Mouse (Mus musculus): Measurements from ENCODE around the gene Pafah1b1. TPM values are rescaled to one million over a fixed set of nuclear protein-coding genes. Genes with fewer than 3 reads are reported as not detected.
A peak's percentile ranks its signal among the peaks of the same experiment; 100 is the strongest.

Pafah1b1 gene
- polyA plus RNA-seq, 1 experiment from 2014 or later, result 61.8 TPM

- H3K4me3 ChIP-seq (ENCODE audit: low read depth, low read length), result peak overlapping the region; percentile 87
- peak overlapping the region; percentile 80 for H3K27ac ChIP-seq (ENCODE audit: low read depth)
- DNase-seq (ENCODE audit: low spot score), result peak; percentile 69
- peak overlapping the region; percentile 58 for H3K4me2 ChIP-seq (ENCODE audit: low read length)
- H3K9me3 ChIP-seq (ENCODE audit: control insufficient read depth, low read length), result no peaks in the 10 kb centered on the region
- H3K4me1 ChIP-seq (replicated peaks; ENCODE audit: control insufficient read depth, insufficient read depth, low read length), result peaks cover 22% of the 10 kb centered on the region
- peak overlapping the region; percentile 89 for H3K9ac ChIP-seq (ENCODE audit: low read length)
- peak; percentile 52 for ATAC-seq (replicated peaks; ENCODE audit: low FRiP score, low TSS enrichment, low read depth)
- 0 out of 2 replicates have a peak, but pooled peaks cover 4% of the 10 kb centered on the region for H3K36me3 ChIP-seq (ENCODE audit: control insufficient read depth, insufficient read depth, low read length)
- H3K27me3 ChIP-seq (replicated peaks; ENCODE audit: control insufficient read depth, insufficient read depth, low read length), result no peaks in the 10 kb centered on the region
- 2% methylated on average over 51 of the region's 53 CpGs for WGBS
Observed at GRCm38 (mm10) chr11:74649647-74650551, 74.6 kb downstream of the Pafah1b1 start.

GRCm38 (mm10) chr11:74649095-74649646 lies 75.3 kb downstream of the Pafah1b1 start, which contains the start of gene Cluh:
TSS of gene Cluh (plus strand) at chr11:74649495.
- WGBS, result under 1% methylated on average over 58 of the region's 58 CpGs
- H3K36me3 ChIP-seq (ENCODE audit: control insufficient read depth, insufficient read depth, low read length), result 0 out of 2 replicates have a peak, but pooled peaks cover 4% of the 10 kb centered on the region
- peak; percentile 96 for DNase-seq (ENCODE audit: low spot score)

GRCm38 (mm10) chr11:74648676-74649075 lies 75.8 kb downstream of the Pafah1b1 start:
- Histone ChIP-seq H3K27me3 (replicated peaks; ENCODE audit: control insufficient read depth, insufficient read depth, low read length) (no peaks in the 10 kb centered on the region), H3K9me3 (ENCODE audit: control insufficient read depth, low read length) (no peaks in the 10 kb centered on the region), H3K4me3 (ENCODE audit: low read depth, low read length) (peak overlapping the region; percentile 87), H3K36me3 (ENCODE audit: control insufficient read depth, insufficient read depth, low read length) (0 out of 2 replicates have a peak, but pooled peaks cover 4% of the 10 kb centered on the region), H3K4me1 (replicated peaks; ENCODE audit: control insufficient read depth, insufficient read depth, low read length) (peaks cover 22% of the 10 kb centered on the region), H3K27ac (ENCODE audit: low read depth) (peak overlapping the region; percentile 63), H3K4me2 (ENCODE audit: low read length) (peak overlapping the region; percentile 58), H3K9ac (ENCODE audit: low read length) (peak overlapping the region; percentile 89)
- WGBS, result 21% methylated on average over 1 of the region's 1 CpGs
- DNase-seq (ENCODE audit: low spot score) (no peak), ATAC-seq (replicated peaks; ENCODE audit: low FRiP score, low TSS enrichment, low read depth) (peak; percentile 33)

More at GRCm38 (mm10) chr11:74649095-74649646, 75.3 kb downstream of the Pafah1b1 start, which contains the start of gene Cluh:
- H3K4me3 ChIP-seq (ENCODE audit: low read depth, low read length), result peak within 1 kb of the TSS; percentile 87
- peak within 1 kb of the TSS; percentile 89 for H3K9ac ChIP-seq (ENCODE audit: low read length)
- peak within 1 kb of the TSS; percentile 58 for H3K4me2 ChIP-seq (ENCODE audit: low read length)
- peak within 1 kb of the TSS; percentile 80 for H3K27ac ChIP-seq (ENCODE audit: low read depth)
- ATAC-seq (replicated peaks; ENCODE audit: low FRiP score, low TSS enrichment, low read depth), result peak; percentile 93
- H3K27me3 ChIP-seq (replicated peaks; ENCODE audit: control insufficient read depth, insufficient read depth, low read length), result no peaks in the 10 kb centered on the region
- H3K9me3 ChIP-seq (ENCODE audit: control insufficient read depth, low read length), result no peaks in the 10 kb centered on the region
- H3K4me1 ChIP-seq (replicated peaks; ENCODE audit: control insufficient read depth, insufficient read depth, low read length), result peaks cover 22% of the 10 kb centered on the region

GRCm38 (mm10) chr11:74647966-74648365 lies 76.5 kb downstream of the Pafah1b1 start:
- Histone ChIP-seq H3K9me3 (ENCODE audit: control insufficient read depth, low read length) (no peaks in the 10 kb centered on the region), H3K4me2 (ENCODE audit: low read length) (no peak overlapping the region), H3K9ac (ENCODE audit: low read length) (no peak overlapping the region), H3K27ac (ENCODE audit: low read depth) (no peak overlapping the region), H3K27me3 (replicated peaks; ENCODE audit: control insufficient read depth, insufficient read depth, low read length) (no peaks in the 10 kb centered on the region), H3K36me3 (ENCODE audit: control insufficient read depth, insufficient read depth, low read length) (0 out of 2 replicates have a peak, but pooled peaks cover 4% of the 10 kb centered on the region), H3K4me3 (ENCODE audit: low read depth, low read length) (no peak overlapping the region), H3K4me1 (replicated peaks; ENCODE audit: control insufficient read depth, insufficient read depth, low read length) (peaks cover 20% of the 10 kb centered on the region)
- ATAC-seq (replicated peaks; ENCODE audit: low FRiP score, low TSS enrichment, low read depth) (no peak), DNase-seq (ENCODE audit: low spot score) (no peak)
- WGBS, result 96% methylated on average over 1 of the region's 1 CpGs

- Histone ChIP-seq H3K27me3 (replicated peaks; ENCODE audit: control insufficient read depth, insufficient read depth, low read length) (peaks cover 5% of the 10 kb centered on the region; the same call in 1 of the 2 replicates), H3K4me1 (replicated peaks; ENCODE audit: control insufficient read depth, insufficient read depth, low read length) (peaks cover 10% of the 10 kb centered on the region; the same call in 1 of the 2 replicates), H3K4me3 (ENCODE audit: low read depth, low read length) (no peak overlapping the region), H3K9me3 (ENCODE audit: control insufficient read depth, low read length) (no peaks in the 10 kb centered on the region), H3K4me2 (ENCODE audit: low read length) (no peak overlapping the region), H3K9ac (ENCODE audit: low read length) (no peak overlapping the region), H3K36me3 (ENCODE audit: control insufficient read depth, insufficient read depth, low read length) (no peaks in the 10 kb centered on the region), H3K27ac (ENCODE audit: low read depth) (no peak overlapping the region)
- WGBS, result 73% methylated on average over 1 of the region's 1 CpGs
- no peak for DNase-seq (ENCODE audit: low spot score)
- ATAC-seq (replicated peaks; ENCODE audit: low FRiP score, low TSS enrichment, low read depth), result no peak
Observed at GRCm38 (mm10) chr11:74639628-74640027, 84.8 kb downstream of the Pafah1b1 start.

- Histone ChIP-seq H3K4me1 (replicated peaks; ENCODE audit: control insufficient read depth, insufficient read depth, low read length) (peaks cover 10% of the 10 kb centered on the region; the same call in 1 of the 2 replicates), H3K27ac (ENCODE audit: low read depth) (peak overlapping the region; percentile 74; the same call in 1 of the 2 replicates), H3K27me3 (replicated peaks; ENCODE audit: control insufficient read depth, insufficient read depth, low read length) (peaks cover 5% of the 10 kb centered on the region; the same call in 1 of the 2 replicates), H3K4me2 (ENCODE audit: low read length) (peak overlapping the region; percentile 83), H3K36me3 (ENCODE audit: control insufficient read depth, insufficient read depth, low read length) (no peaks in the 10 kb centered on the region), H3K4me3 (ENCODE audit: low read depth, low read length) (peak overlapping the region; percentile 64), H3K9me3 (ENCODE audit: control insufficient read depth, low read length) (no peaks in the 10 kb centered on the region), H3K9ac (ENCODE audit: low read length) (peak overlapping the region; percentile 74)
- DNase-seq (ENCODE audit: low spot score), result no peak
- WGBS, result 10% methylated on average over 9 of the region's 9 CpGs
- ATAC-seq (replicated peaks; ENCODE audit: low FRiP score, low TSS enrichment, low read depth), result peak; percentile 42
Observed at GRCm38 (mm10) chr11:74638791-74639411, 85.6 kb downstream of the Pafah1b1 start.

GRCm38 (mm10) chr11:74637971-74638790 lies 86.3 kb downstream of the Pafah1b1 start:
- peak; percentile 94 for ATAC-seq (replicated peaks; ENCODE audit: low FRiP score, low TSS enrichment, low read depth)
- peaks cover 10% of the 10 kb centered on the region; the same call in 1 of the 2 replicates for H3K4me1 ChIP-seq (replicated peaks; ENCODE audit: control insufficient read depth, insufficient read depth, low read length)
- H3K9ac ChIP-seq (ENCODE audit: low read length), result peak overlapping the region; percentile 74
- peak overlapping the region; percentile 83 for H3K4me2 ChIP-seq (ENCODE audit: low read length)
- no peaks in the 10 kb centered on the region for H3K9me3 ChIP-seq (ENCODE audit: control insufficient read depth, low read length)
- no peaks in the 10 kb centered on the region for H3K36me3 ChIP-seq (ENCODE audit: control insufficient read depth, insufficient read depth, low read length)
- peaks cover 5% of the 10 kb centered on the region; the same call in 1 of the 2 replicates for H3K27me3 ChIP-seq (replicated peaks; ENCODE audit: control insufficient read depth, insufficient read depth, low read length)
- peak; percentile 87 for DNase-seq (ENCODE audit: low spot score)
- WGBS, result under 1% methylated on average over 76 of the region's 86 CpGs
- H3K27ac ChIP-seq (ENCODE audit: low read depth), result peak overlapping the region; percentile 74
- peak overlapping the region; percentile 64 for H3K4me3 ChIP-seq (ENCODE audit: low read depth, low read length)

Measured in intestine, embryonic 14.5 days (tissue).